ENCODE assay signal across 9 mouse cellular contexts in the genomic region with DNA sequence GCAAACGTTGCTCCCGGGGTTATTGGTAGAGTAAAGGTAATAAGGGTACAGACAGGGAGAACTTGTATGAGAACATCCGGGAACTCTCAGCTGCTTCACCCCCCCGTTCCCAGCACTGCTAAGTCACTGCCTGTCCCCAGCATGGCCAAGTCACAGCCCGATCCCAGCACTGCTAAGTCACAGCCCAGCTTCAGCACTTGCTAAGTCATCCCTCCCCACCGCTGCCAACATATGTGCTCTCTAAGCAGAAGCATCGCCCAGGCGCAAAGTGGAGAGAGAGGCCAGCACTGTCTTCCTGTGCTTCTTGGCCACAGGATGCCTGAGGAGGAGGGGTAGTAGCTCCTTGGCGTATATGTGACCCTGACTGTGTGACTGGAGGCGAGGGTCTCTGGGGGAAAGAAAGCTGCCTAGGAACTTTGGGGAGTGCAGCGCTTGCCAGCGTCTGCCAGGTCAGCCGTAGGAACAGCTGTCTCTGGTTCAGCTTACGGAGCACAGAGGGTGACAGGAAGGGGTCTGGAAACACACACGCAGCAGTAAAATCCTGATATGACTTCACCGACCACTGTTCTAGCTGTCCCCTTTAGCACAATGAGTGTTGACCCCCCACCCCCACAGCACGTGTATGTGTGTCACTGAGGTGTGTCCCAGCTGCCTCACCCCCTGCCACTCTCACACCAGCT. TPM values are rescaled to one million over a fixed set of nuclear protein-coding genes. Genes with fewer than 3 reads are reported as not detected.
DNase-seq lines count a peak whose midpoint lies in the region; ATAC-seq and TF ChIP-seq lines count a peak whose summit lies in the region.
"Had no signal": no experiment of that assay in that cellular context is flagged by ENCODE, and none has a peak within 500 bp of the region (broad histone marks: within the 10 kb centered on the region; RNA-seq: fewer than 3 reads in every experiment).

No protein-coding gene starts in this region.

- H3K36me3 ChIP-seq in kidney, postnatal 0 days (ENCODE audit: insufficient read depth, low read length), result no peaks in the 10 kb centered on the region
- H3K36me3 ChIP-seq in limb, embryonic 14.5 days (ENCODE audit: control insufficient read depth, insufficient read depth, low read length), result peaks cover 25% of the 10 kb centered on the region
- no peaks in the 10 kb centered on the region for H3K36me3 ChIP-seq in stomach, embryonic 16.5 days (ENCODE audit: control insufficient read depth, insufficient read depth, low read length)

- H3K27me3 ChIP-seq in kidney, postnatal 0 days (ENCODE audit: insufficient read depth, low read length), result no peaks in the 10 kb centered on the region
- no peaks in the 10 kb centered on the region for H3K27me3 ChIP-seq in limb, embryonic 14.5 days (ENCODE audit: control insufficient read depth, insufficient read depth, low read length)
- no peaks in the 10 kb centered on the region for H3K27me3 ChIP-seq in stomach, embryonic 16.5 days (ENCODE audit: control insufficient read depth, insufficient read depth, low read length)
- H3K27me3 ChIP-seq: Patski had no signal

- H3K9ac ChIP-seq in kidney, postnatal 0 days (ENCODE audit: low read depth, low read length), result no peak overlapping the region
- H3K9ac ChIP-seq in limb, embryonic 14.5 days (ENCODE audit: low read depth, low read length, severe bottlenecking), result 0 out of 2 replicates have a peak overlapping the region, but pooled peaks have one; percentile 12
- peak overlapping the region; percentile 52 for H3K9ac ChIP-seq in stomach, embryonic 16.5 days (ENCODE audit: low read length)

- no peaks in the 10 kb centered on the region for H3K9me3 ChIP-seq in kidney, postnatal 0 days (replicated peaks; ENCODE audit: low read length)
- no peaks in the 10 kb centered on the region for H3K9me3 ChIP-seq in limb, embryonic 14.5 days (ENCODE audit: control insufficient read depth, low read length)
- H3K9me3 ChIP-seq in stomach, embryonic 16.5 days (replicated peaks; ENCODE audit: control insufficient read depth, low read length), result no peaks in the 10 kb centered on the region

- 0 out of 2 replicates have a peak, but pooled peaks cover 6% of the 10 kb centered on the region for H3K4me1 ChIP-seq in kidney, postnatal 0 days (replicated peaks; ENCODE audit: insufficient read depth, low read length)
- H3K4me1 ChIP-seq in cortical plate, adult 2 months (ENCODE audit: control insufficient read depth, insufficient read depth, low read length), result peaks cover 5% of the 10 kb centered on the region
- no peaks in the 10 kb centered on the region for H3K4me1 ChIP-seq in limb, embryonic 14.5 days (ENCODE audit: control insufficient read depth, insufficient read depth, low read length)
- peaks cover 6% of the 10 kb centered on the region; the same call in 1 of the 2 replicates for H3K4me1 ChIP-seq in stomach, embryonic 16.5 days (ENCODE audit: control insufficient read depth, insufficient read depth, low read length)

- TF ChIP-seq POLR2A in cortical plate, adult 2 months (IDR thresholded peaks at IDR 0.05; ENCODE audit: extremely low read depth, insufficient read depth, low read length), result no peak
- no peak for TF ChIP-seq POLR2A in limb, embryonic 14.5 days (IDR thresholded peaks at IDR 0.05; ENCODE audit: borderline replicate concordance, extremely low read depth, insufficient read depth, insufficient read length)

- no peak overlapping the region for H3K4me3 ChIP-seq in kidney, postnatal 0 days (replicated peaks; ENCODE audit: low read depth, low read length)
- H3K4me3 ChIP-seq in cortical plate, adult 2 months (ENCODE audit: insufficient read depth, low read length), result no peak overlapping the region
- no peak overlapping the region for H3K4me3 ChIP-seq in limb, embryonic 14.5 days (replicated peaks; ENCODE audit: low read length)
- H3K4me3 ChIP-seq in stomach, embryonic 16.5 days (replicated peaks; ENCODE audit: low read length), result no peak overlapping the region

- DNase-seq in kidney, postnatal 0 days (ENCODE audit: low spot score), result peak; percentile 52
- DNase-seq in kidney, adult 8-10 months, result no peak
- peak; percentile 58 for DNase-seq in heart, adult 8-10 months (ENCODE audit: low spot score)
- peak; percentile 24 for DNase-seq in limb, embryonic 14.5 days (ENCODE audit: low spot score)
- no peak for DNase-seq in layer of hippocampus, postnatal 36 days
- DNase-seq in spleen, postnatal 4 days (ENCODE audit: low spot score in 2 of 2), result no peak

- TF ChIP-seq CTCF in kidney, postnatal 0 days (IDR thresholded peaks at IDR 0.05; ENCODE audit: low read depth), result no peak
- no peak for TF ChIP-seq CTCF in cortical plate, adult 2 months (IDR thresholded peaks at IDR 0.05; ENCODE audit: extremely low read depth, insufficient read depth, low read length)

- H3K27ac ChIP-seq in kidney, postnatal 0 days, result no peak overlapping the region
- 0 out of 2 replicates have a peak overlapping the region, but pooled peaks have one; percentile 36 for H3K27ac ChIP-seq in cortical plate, adult 2 months (ENCODE audit: insufficient read depth, low read length)
- no peak overlapping the region for H3K27ac ChIP-seq in limb, embryonic 14.5 days (replicated peaks; ENCODE audit: low read depth, low read length)
- H3K27ac ChIP-seq in stomach, embryonic 16.5 days (ENCODE audit: low read length), result no peak overlapping the region

- peak; percentile 35 for ATAC-seq in kidney, postnatal 0 days (replicated peaks; ENCODE audit: low FRiP score, low read depth)
- ATAC-seq in limb, embryonic 14.5 days (ENCODE audit: low FRiP score, low read depth), result peak; percentile 45
- peak; percentile 49; the same call in 1 of the 2 replicates for ATAC-seq in stomach, embryonic 16.5 days (ENCODE audit: insufficient read depth, low FRiP score)
- ATAC-seq: Patski had no signal

- no peak overlapping the region for H3K4me2 ChIP-seq in kidney, postnatal 0 days (ENCODE audit: low read length)
- H3K4me2 ChIP-seq in limb, embryonic 14.5 days (replicated peaks; ENCODE audit: low read depth, low read length, severe bottlenecking), result no peak overlapping the region
- no peak overlapping the region for H3K4me2 ChIP-seq in stomach, embryonic 16.5 days (ENCODE audit: low read depth, low read length)

- WGBS in kidney, postnatal 0 days, result 28% methylated on average over 17 of the region's 17 CpGs
- WGBS in limb, embryonic 14.5 days, result 37% methylated on average over 17 of the region's 17 CpGs
- 41% methylated on average over 17 of the region's 17 CpGs for WGBS in stomach, embryonic 16.5 days

RNA-seq across cellular contexts. Expression of a gene that starts 18.2 kb away (rescaled TPM):
- 5.8 and 7.9 TPM in 2 replicates for polyA plus RNA-seq in kidney, postnatal 0 days (2015; fragmentation: Nextera tagmentation; extraction: Ambion mirVana)
- 20.5 and 20.8 TPM in 2 replicates for polyA plus RNA-seq in cortical plate, adult 2 months (2012; rRNA removed)
- 1 to 10 TPM; 1.4 to 2.1 (median 1.9) TPM for total RNA-seq in heart, adult 8-10 months (2022)
- 14.5 and 19.6 TPM in 2 replicates for polyA plus RNA-seq in limb, embryonic 14.5 days (2012; rRNA removed)
- 9.1 and 9.4 TPM in 2 replicates for polyA plus RNA-seq in limb, embryonic 14.5 days (2014; fragmentation: Nextera tagmentation; extraction: Ambion mirVana)
- 10.2 and 11.2 TPM in 2 replicates for polyA plus RNA-seq in stomach, embryonic 16.5 days (2015; fragmentation: Nextera tagmentation; extraction: Ambion mirVana)
- 10 to 100 TPM; 10.2 to 15.4 TPM for total RNA-seq in layer of hippocampus, postnatal 36 days (2021)

RNA-seq across cellular contexts. Expression of a gene that starts 24.0 kb away (rescaled TPM):
- polyA plus RNA-seq in kidney, postnatal 0 days (2015; fragmentation: Nextera tagmentation; extraction: Ambion mirVana), result 0.11 TPM in 1 of 2 replicates, not detected in the other
- 0.25 and 0.35 TPM in 2 replicates for polyA plus RNA-seq in cortical plate, adult 2 months (2012; rRNA removed)
- total RNA-seq in heart, adult 8-10 months (2022), result not detected
- polyA plus RNA-seq in limb, embryonic 14.5 days (2012; rRNA removed), result 6.2 and 6.5 TPM in 2 replicates
- polyA plus RNA-seq in limb, embryonic 14.5 days (2014; fragmentation: Nextera tagmentation; extraction: Ambion mirVana), result 1.0 and 1.5 TPM in 2 replicates
- polyA plus RNA-seq in stomach, embryonic 16.5 days (2015; fragmentation: Nextera tagmentation; extraction: Ambion mirVana), result 0.31 and 0.40 TPM in 2 replicates
- under 1 TPM; 0.33 to 0.40 TPM for total RNA-seq in layer of hippocampus, postnatal 36 days (2021)

RNA-seq across cellular contexts. Expression of a gene that starts 28.6 kb away (rescaled TPM):
- 122 and 123 TPM in 2 replicates for polyA plus RNA-seq in kidney, postnatal 0 days (2015; fragmentation: Nextera tagmentation; extraction: Ambion mirVana)
- 123 and 125 TPM in 2 replicates for polyA plus RNA-seq in cortical plate, adult 2 months (2012; rRNA removed)
- total RNA-seq in heart, adult 8-10 months (2022), result 10 to 100 TPM; 30.1 to 36.9 (median 33.7) TPM
- polyA plus RNA-seq in limb, embryonic 14.5 days (2012; rRNA removed), result 150 and 245 TPM in 2 replicates
- 82.4 and 86.7 TPM in 2 replicates for polyA plus RNA-seq in limb, embryonic 14.5 days (2014; fragmentation: Nextera tagmentation; extraction: Ambion mirVana)
- 132 and 161 TPM in 2 replicates for polyA plus RNA-seq in stomach, embryonic 16.5 days (2015; fragmentation: Nextera tagmentation; extraction: Ambion mirVana)
- total RNA-seq in layer of hippocampus, postnatal 36 days (2021), result 10 to 100 TPM; 40.4 to 48.9 TPM

RNA-seq across cellular contexts. Expression of a gene that starts 49.8 kb away (rescaled TPM):
- 14.3 and 15.2 TPM in 2 replicates for polyA plus RNA-seq in kidney, postnatal 0 days (2015; fragmentation: Nextera tagmentation; extraction: Ambion mirVana)
- 32.4 and 34.2 TPM in 2 replicates for polyA plus RNA-seq in cortical plate, adult 2 months (2012; rRNA removed)
- total RNA-seq in heart, adult 8-10 months (2022), result 10 to 100 TPM; 16.3 to 19.2 (median 17.6) TPM
- 33.5 and 50.8 TPM in 2 replicates for polyA plus RNA-seq in limb, embryonic 14.5 days (2012; rRNA removed)
- polyA plus RNA-seq in limb, embryonic 14.5 days (2014; fragmentation: Nextera tagmentation; extraction: Ambion mirVana), result 12.5 and 13.7 TPM in 2 replicates
- 13.7 and 15.7 TPM in 2 replicates for polyA plus RNA-seq in stomach, embryonic 16.5 days (2015; fragmentation: Nextera tagmentation; extraction: Ambion mirVana)
- 10 to 100 TPM; 15.6 to 17.2 TPM for total RNA-seq in layer of hippocampus, postnatal 36 days (2021)

RNA-seq across cellular contexts. Expression of a gene that starts 56.4 kb away (rescaled TPM):
- 2.9 and 3.1 TPM in 2 replicates for polyA plus RNA-seq in kidney, postnatal 0 days (2015; fragmentation: Nextera tagmentation; extraction: Ambion mirVana)
- 4.1 and 4.7 TPM in 2 replicates for polyA plus RNA-seq in cortical plate, adult 2 months (2012; rRNA removed)
- under 1 TPM; 0.31 to 0.49 (median 0.32) TPM for total RNA-seq in heart, adult 8-10 months (2022)
- 44.6 and 49.9 TPM in 2 replicates for polyA plus RNA-seq in limb, embryonic 14.5 days (2012; rRNA removed)
- 17.5 and 25.9 TPM in 2 replicates for polyA plus RNA-seq in limb, embryonic 14.5 days (2014; fragmentation: Nextera tagmentation; extraction: Ambion mirVana)
- polyA plus RNA-seq in stomach, embryonic 16.5 days (2015; fragmentation: Nextera tagmentation; extraction: Ambion mirVana), result 6.0 and 8.5 TPM in 2 replicates
- total RNA-seq in layer of hippocampus, postnatal 36 days (2021), result 1 to 10 TPM; 2.8 to 5.0 TPM

Comparison
In these comparisons a context has a peak if more than half of its experiments do, and no peak if none do; other contexts are left out.
1. DNase-seq: peak in kidney, postnatal 0 days (single experiment), heart, adult 8-10 months (single experiment) and limb, embryonic 14.5 days (single experiment); none in kidney, adult 8-10 months (0 of 2), layer of hippocampus, postnatal 36 days (0 of 2) and spleen, postnatal 4 days (0 of 2).
2. Peak in every context shown above with its lines, with median percentiles within 50 percentile points of each other: ATAC-seq.